Mouse (Mus musculus) lung, postnatal 0 days (tissue): ENCODE data around the gene Neurl4.

Experiments used
- CTCF ChIP-seq: IDR thresholded peaks from 2 replicates; pipeline ENCODE4 v1.5.1; 2016; ENCODE audit warnings: antibody characterized with exemption, mild to moderate bottlenecking
- EP300 ChIP-seq: IDR thresholded peaks from 2 replicates; pipeline ENCODE4 v1.6.1; 2016; ENCODE audit warnings: antibody characterized with exemption, mild to moderate bottlenecking, control low read depth

- no peak for TF ChIP-seq EP300
- TF ChIP-seq CTCF, result no peak
These were observed 13.5 kb downstream of the Neurl4 start for GRCm38 (mm10) chr11:69914372-69914764.
